Mouse (Mus musculus): ENCODE results near the gene Il2rg. TPM values are rescaled to one million over a fixed set of nuclear protein-coding genes. Genes with fewer than 3 reads are reported as not detected.

The Il2rg gene
- total RNA-seq, 2 experiments from 2014 or later, result 4.9 to 9.0 TPM

DNA sequence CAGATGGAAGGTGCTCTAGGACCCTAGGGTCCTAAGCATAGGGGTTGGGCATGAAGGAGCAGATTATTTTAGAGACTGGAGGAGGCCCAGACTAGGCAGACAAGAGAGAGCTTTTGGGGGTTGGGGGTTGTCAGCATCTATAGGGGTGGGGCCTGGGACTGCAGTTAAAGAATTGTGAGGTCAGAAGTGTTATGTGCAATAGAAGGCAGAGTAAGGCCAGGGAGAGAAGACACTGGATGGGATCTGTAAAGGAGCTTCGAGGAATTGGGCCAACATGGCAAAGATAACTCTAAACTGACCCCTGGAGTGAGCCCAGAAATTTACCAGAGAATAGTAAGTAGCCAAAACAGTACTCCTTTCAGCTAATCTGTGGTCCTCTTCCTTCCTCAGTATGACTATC, 4.2 kb downstream of the Il2rg start, which contains the start of gene Gm614:
Gene Gm614 (minus strand): TSS at position 101 of the 400 bp plus-strand sequence.
- no peak for DNase-seq (ENCODE audit: low spot score in 2 of 2)

DNA sequence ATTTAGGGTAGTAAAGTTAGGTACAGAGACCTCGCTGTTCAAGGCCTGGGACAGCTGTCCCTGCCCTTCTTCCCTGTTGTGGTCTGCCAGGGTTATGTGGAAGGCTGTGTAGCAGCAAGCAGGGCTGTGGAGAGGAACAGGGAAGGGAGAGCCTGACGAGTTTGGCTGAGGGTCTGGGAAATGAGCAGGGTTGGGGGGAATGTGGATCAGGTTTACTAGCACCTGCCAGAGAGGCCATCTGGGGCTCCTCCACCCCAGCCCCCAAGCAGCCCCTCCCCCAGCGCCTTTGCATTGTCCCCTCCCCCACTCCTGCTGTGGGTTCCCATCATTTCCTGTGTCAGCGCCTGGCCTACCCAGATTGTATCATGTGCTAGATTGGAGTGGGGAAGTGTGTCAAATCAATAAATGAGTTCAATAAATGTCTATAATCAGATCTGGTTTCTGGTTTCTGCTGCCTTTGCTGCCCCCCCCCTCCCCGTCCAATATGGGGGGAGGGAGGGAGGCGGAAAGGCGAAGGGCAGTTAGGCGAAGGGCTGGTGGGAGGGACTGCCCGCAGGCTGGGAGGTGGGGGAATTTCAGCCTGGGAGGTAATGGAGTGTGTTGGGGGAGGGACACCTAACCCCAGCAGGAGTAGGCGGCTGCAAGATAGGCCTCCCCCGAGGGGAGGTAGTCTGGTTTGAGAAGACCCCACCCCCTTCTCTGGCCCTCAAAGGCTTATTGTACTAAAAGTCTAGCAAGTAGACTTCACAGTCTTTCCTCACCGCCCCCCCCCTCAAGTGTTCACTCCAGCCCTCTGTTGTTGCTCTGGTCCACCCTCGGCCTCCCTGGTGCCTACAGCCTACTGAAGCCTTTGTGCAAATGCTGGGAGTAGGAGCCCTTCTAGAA, 7.4 kb downstream of the Il2rg start:
- no peak for DNase-seq (ENCODE audit: low spot score in 2 of 2)

DNA sequence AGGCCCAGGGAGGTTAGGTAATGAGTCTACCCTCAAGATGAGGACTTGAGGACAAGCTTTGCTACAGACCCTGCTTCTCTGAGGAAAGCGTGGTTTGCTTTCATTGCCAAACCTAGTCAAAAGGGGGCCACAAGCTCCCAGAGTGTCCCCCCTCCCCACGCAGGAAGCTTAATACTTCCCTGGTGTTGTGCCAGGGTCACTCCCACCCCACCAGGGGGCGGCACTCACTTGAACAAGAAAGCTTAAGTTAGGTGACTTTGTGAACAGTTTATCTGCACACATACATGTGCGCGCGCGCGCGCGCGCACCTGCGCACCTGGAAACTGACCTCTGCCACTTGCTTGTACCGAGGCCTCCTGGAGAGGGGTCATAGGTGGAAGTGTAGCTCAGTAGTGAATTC, 11.5 kb downstream of the Il2rg start:
- no peak for DNase-seq (ENCODE audit: low spot score in 2 of 2)

DNA sequence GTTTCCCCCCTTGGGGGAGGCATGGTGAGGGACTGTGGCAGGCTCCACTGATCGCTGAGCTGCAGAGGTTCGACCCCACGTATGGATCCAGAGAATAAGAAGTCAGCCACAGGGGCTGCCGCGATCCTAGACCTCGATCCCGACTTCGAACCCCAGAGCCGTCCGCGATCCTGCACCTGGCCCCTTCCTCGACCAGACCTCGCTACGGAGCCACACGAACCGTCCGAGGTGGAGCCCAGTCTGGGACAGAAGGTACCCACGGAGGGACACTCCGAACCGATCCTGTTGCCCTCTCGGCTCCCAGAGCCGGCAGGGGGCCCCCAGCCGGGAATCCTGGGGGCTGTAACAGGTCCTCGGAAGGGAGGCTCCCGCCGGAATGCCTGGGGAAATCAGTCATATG, 13.3 kb downstream of the Il2rg start:
- peak; percentile 14 to 22 for DNase-seq (ENCODE audit: low spot score in 2 of 2)

DNA sequence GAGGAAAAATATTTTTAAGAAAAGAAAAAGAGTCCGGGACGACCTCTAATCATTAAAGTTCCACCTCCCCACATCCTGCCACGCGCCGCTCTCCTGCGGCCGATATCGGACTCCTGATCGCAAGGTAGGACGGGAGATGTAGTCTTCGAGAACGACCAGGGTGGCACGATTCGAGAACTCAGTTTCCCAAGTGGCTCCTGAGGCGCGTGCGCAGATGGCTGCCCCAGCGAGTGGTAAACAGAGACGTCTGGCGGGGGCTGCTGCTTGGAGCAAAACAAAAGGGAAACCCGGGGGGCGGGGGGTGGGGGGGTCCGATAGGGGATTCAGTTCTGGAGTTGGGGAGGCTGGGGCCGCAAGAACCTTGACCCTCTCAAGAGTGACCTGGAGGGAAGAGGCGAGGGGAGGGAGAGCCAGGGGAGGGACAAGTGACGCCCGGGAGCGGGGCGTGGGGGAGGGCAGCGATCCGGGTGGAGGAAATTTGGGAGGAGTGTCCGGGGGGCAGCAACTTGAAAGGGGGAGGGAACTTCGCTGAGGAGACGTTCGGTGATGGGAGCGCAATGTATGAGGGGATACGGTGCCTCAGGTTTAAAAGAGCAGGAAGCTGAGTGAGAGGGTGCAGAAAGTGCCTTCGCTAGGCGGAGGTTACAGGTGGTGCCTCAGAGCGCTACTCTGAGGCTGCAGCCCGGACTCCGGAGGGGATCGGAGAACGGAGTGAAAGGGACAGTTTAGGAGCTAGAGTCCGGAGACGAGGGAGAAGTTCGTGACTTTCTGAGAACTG, 13.9 kb downstream of the Il2rg start, which contains the start of gene Foxo4:
Gene Foxo4 (plus strand): TSS at position 577 of the 778 bp plus-strand sequence.
- peak; percentile 68 to 70 for DNase-seq (ENCODE audit: low spot score in 2 of 2)

DNA sequence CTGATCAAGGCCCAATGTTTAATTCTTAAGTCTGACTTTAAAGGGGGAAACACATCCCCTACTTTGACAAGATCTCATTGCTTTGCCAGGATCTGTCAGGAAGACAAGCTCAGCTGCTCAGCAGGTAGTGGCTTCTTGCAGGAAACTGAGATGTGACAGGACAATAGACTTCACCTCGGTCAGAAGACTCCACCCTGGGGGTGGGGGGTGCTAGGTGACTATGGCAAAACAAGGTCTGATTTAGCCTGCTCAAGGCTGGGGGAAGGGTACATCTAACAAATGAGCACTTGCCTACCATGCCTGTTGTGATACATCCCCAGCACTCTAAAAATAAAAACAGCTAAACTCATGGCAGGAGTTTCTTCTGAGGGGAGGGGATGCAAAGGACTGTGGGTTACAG, 23.0 kb downstream of the Il2rg start:
- DNase-seq (ENCODE audit: low spot score in 2 of 2), result no peak

DNA sequence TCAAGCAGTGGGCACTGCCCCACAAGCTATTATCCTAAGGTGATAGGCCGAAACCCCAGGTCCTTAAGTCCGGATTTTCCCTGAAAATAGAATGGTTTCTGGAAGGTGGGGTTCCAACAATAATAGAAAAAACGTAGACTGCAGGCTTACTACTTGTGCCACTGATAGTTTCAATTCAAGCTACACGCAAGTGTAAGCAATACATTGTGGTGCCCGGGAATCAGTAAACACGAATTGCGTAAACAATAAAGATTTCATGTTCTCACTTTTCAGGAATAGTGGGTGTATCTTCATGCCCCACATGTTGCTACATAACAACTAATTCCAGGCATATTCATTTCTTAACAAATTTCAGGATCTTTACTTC, 45.3 kb downstream of the Il2rg start:
- DNase-seq (ENCODE audit: low spot score in 2 of 2), result no peak

DNA sequence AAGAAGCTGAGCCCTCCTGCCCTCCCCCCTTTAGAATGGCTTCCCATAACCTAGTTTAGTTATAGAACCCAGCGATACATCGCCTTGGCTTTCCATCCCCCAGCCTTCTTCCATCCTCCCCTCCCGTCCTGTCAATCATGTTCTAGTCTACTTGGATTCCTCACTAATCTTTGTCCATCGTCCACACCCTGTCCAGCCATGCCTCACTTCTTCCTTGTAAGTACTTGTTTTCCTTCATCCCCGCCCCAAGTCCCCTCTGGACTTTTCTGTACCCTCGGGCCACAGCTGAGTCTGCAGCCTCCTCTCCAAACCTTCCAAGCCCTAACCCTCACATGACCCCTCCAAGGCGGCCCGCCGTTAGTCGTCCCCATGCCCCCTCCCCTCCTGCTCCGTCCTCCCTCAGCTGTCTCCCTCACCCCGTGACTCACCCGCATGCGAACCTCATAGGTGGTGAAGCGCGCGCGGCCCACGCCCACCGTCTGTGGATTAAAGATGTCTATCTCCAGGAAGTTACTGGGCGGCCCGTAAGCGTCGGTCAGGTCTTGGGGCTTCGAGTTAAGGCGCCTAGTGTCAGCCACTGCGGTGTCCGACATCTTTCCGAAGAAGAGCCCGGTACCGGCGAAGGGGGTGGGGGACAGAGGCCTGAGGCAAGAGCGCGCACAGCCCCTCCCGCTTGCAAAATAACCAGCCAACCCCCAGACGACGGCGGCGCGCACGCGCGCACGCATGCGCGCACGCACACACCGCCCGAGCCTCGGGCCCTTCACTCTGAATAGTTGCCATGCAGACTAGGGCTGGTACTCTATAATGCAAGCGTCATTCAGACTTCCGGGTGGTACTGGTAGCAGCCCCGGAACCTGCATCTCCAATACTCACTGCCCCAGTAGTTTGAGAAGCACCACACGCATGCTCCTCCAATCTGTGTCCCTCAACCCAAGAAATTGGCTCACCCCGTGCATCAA, 45.9 kb downstream of the Il2rg start, which contains the start of gene Snx12:
Gene Snx12 (minus strand): TSS at position 730 of the 962 bp plus-strand sequence.
- peak; percentile 71 to 72 for DNase-seq (ENCODE audit: low spot score in 2 of 2)

Other genes starting within 250 kb of the Il2rg start
- not detected for gene Tex11, start 208.6 kb downstream of the Il2rg start, total RNA-seq (2021)
- under 1 TPM; 0.77 to 0.80 TPM for gene Slc7a3, start 182.2 kb downstream of the Il2rg start, total RNA-seq (2021)
- 10 to 100 TPM; 53.7 to 54.1 TPM for gene Snx12, start 45.7 kb downstream of the Il2rg start, total RNA-seq (2021)
- gene Foxo4, start 13.7 kb downstream of the Il2rg start, total RNA-seq (2021), result 10 to 100 TPM; 33.8 to 39.6 TPM
- under 1 TPM in 1 of 2 experiments, not detected in 1; 0.54 TPM for gene Gm614, start 4.3 kb downstream of the Il2rg start, total RNA-seq (2021)
- gene Gm20489, start 768 bp upstream of the Il2rg start, total RNA-seq (2021), result not detected
- gene Med12, start 5.8 kb upstream of the Il2rg start, total RNA-seq (2021), result 10 to 100 TPM; 32.0 to 33.4 TPM
- gene Nlgn3, start 30.9 kb upstream of the Il2rg start, total RNA-seq (2021), result 10 to 100 TPM in 1 of 2 experiments, 1 to 10 TPM in 1; 5.7 to 15.9 TPM
- gene Gjb1, start 108.1 kb upstream of the Il2rg start, total RNA-seq (2021), result not detected
- 10 to 100 TPM; 46.3 to 73.4 TPM for gene Zmym3, start 152.6 kb upstream of the Il2rg start, total RNA-seq (2021)
- gene Nono, start 161.1 kb upstream of the Il2rg start, total RNA-seq (2021), result 100 to 1,000 TPM; 158 to 182 TPM
- gene Itgb1bp2, start 180.8 kb upstream of the Il2rg start, total RNA-seq (2021), result under 1 TPM; 0.53 to 0.74 TPM

All from adrenal gland, adult 18-20 months (tissue).